Mouse (Mus musculus): ENCODE results near the gene Tmtc2. TPM values are rescaled to one million over a fixed set of nuclear protein-coding genes. Genes with fewer than 3 reads are reported as not detected.
"Not testable (repeated sequence)": the region's sequence is repeated elsewhere in the genome, so short reads cannot be mapped to it uniquely, and the experiment has no call there.

Tmtc2 gene
- total and polyA plus RNA-seq, 3 experiments = not detected

DNA sequence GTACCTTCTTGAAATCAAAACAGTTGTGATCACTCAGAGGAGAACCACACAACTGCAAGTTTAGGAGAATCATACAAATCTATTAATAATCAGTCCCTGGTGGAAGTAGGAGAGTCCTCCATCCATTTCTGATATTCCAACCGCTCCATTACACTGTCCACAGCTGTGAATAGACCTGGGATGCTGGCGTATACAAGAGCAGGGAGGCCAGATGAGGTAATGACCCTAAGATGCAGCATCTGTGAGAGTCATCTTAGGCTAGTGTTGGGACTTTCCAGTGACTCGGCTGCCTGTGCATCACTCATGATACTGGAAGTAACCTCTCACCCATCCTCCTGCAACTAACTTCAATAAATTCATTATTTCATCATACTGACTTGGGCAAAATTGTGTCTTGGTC, 293.3 kb downstream of the Tmtc2 start:
- dilution Hi-C loops (cut with MboI; ENCODE audit: extremely low pct_ligation_motif_present, extremely low pct_unique_long_range_greater_than_20kb, low sequenced_read_pairs) = no loop called here
- Histone ChIP-seq H3K79me2 (replicated peaks; ENCODE audit: control insufficient read depth, extremely low read depth, insufficient read depth, poor library complexity, severe bottlenecking) (no peaks in the 10 kb centered on the region), H3K27ac (ENCODE audit: insufficient read depth, low read depth) (no peak overlapping the region), H3K27me3 (replicated peaks) (no peaks in the 10 kb centered on the region), H3K4me2 (ENCODE audit: insufficient read depth, low read depth, poor library complexity, severe bottlenecking) (no peak overlapping the region), H3K4me3 (replicated peaks in 1 of 3; ENCODE audit: low read depth in 2 of 3, low read length in 2 of 3, poor library complexity in 1 of 3) (no peak overlapping the region), H3K36me3 (replicated peaks in 1 of 2; ENCODE audit: control insufficient read depth in 1 of 2, insufficient read depth in 1 of 2, low read length in 1 of 2) (no peaks in the 10 kb centered on the region), H3K4me1 (ENCODE audit: control insufficient read depth in 1 of 2, insufficient read depth in 2 of 2) (no peaks in the 10 kb centered on the region), H3K9me3 (replicated peaks; ENCODE audit: low read length) (peaks cover 48% of the 10 kb centered on the region), H3K9ac (ENCODE audit: insufficient read depth, low read depth) (no peak overlapping the region)
- DNase-seq (ENCODE audit: extremely low read depth) = no peak
- TF ChIP-seq JUN (IDR thresholded peaks at IDR 0.05; ENCODE audit: insufficient read depth, low read depth, low read length) (no peak), NELFE (IDR thresholded peaks at IDR 0.05; ENCODE audit: low read depth, low read length) (no peak), ZKSCAN1 (IDR thresholded peaks at IDR 0.05; ENCODE audit: borderline replicate concordance, low read depth, low read length) (no peak), MEF2A (IDR thresholded peaks at IDR 0.05; ENCODE audit: borderline replicate concordance, low read depth, low read length) (no peak), KAT2A (IDR thresholded peaks at IDR 0.05; ENCODE audit: insufficient replicate concordance, low read length) (no peak), ETS1 (conservative IDR thresholded peaks at IDR 0.05; ENCODE audit: low read depth, low read length) (no peak), JUND (conservative IDR thresholded peaks at IDR 0.05; ENCODE audit: low read depth, low read length) (no peak), SIN3A (IDR thresholded peaks at IDR 0.05; ENCODE audit: low read length) (no peak), UBTF (IDR thresholded peaks at IDR 0.05; ENCODE audit: low read depth, low read length) (no peak), ZMIZ1 (IDR thresholded peaks at IDR 0.05; ENCODE audit: low read depth, low read length) (no peak), SMC3 (IDR thresholded peaks at IDR 0.05; ENCODE audit: low read depth, low read length) (no peak), NRF1 (IDR thresholded peaks at IDR 0.05; ENCODE audit: low read depth, low read length) (no peak), TBP (conservative IDR thresholded peaks at IDR 0.05; ENCODE audit: low read depth, low read length) (no peak), GABPA (IDR thresholded peaks at IDR 0.05; ENCODE audit: insufficient replicate concordance, low read depth, low read length) (no peak), HCFC1 (IDR thresholded peaks at IDR 0.05; ENCODE audit: low read depth, low read length) (no peak), BHLHE40 (IDR thresholded peaks at IDR 0.05; ENCODE audit: low read depth, low read length) (no peak)
- in situ Hi-C loops (cut with MboI; ENCODE audit: low pct_ligation_motif_present, low pct_unique_long_range_greater_than_20kb, low sequenced_read_pairs) = no loop called here

DNA sequence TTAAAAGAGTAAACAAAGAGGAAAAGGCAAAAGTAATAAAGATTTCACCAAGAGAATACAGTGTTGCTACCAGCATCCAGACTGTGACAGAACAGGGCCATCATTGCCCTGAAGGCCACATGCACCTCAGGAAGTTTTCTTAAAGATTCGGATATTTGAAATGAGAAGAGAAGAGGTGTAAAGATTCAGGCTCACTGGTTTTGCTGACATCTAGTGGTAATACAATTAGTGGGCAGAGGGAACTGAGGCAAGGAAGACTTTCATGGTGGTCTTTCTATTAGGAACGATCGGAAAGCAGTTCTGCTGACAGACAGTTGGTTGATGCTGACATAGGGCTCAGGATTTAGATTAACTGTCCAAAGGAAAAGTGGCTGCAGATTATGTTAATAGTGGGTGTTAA, 314.2 kb downstream of the Tmtc2 start:
- no peak for TF ChIP-seq TBP (conservative IDR thresholded peaks at IDR 0.05; ENCODE audit: low read depth, low read length)
- TF ChIP-seq MAFK (IDR thresholded peaks at IDR 0.05; ENCODE audit: insufficient replicate concordance, low read length) = no peak
- TF ChIP-seq HCFC1 (IDR thresholded peaks at IDR 0.05; ENCODE audit: low read depth, low read length) = no peak
- Histone ChIP-seq H3K36me3 (replicated peaks in 1 of 2; ENCODE audit: control insufficient read depth in 1 of 2, insufficient read depth in 1 of 2, low read length in 1 of 2) (no peaks in the 10 kb centered on the region), H3K4me3 (replicated peaks in 1 of 3; ENCODE audit: low read depth in 2 of 3, low read length in 2 of 3, poor library complexity in 1 of 3) (no peak overlapping the region), H3K4me1 (ENCODE audit: control insufficient read depth in 1 of 2, insufficient read depth in 2 of 2) (no peaks in the 10 kb centered on the region), H3K9ac (ENCODE audit: insufficient read depth, low read depth) (no peak overlapping the region), H3K27ac (ENCODE audit: insufficient read depth, low read depth) (no peak overlapping the region), H3K27me3 (replicated peaks) (no peaks in the 10 kb centered on the region), H3K9me3 (replicated peaks; ENCODE audit: low read length) (peaks cover 30% of the 10 kb centered on the region), H3K4me2 (ENCODE audit: insufficient read depth, low read depth, poor library complexity, severe bottlenecking) (no peak overlapping the region), H3K79me2 (replicated peaks; ENCODE audit: control insufficient read depth, extremely low read depth, insufficient read depth, poor library complexity, severe bottlenecking) (no peaks in the 10 kb centered on the region)
- dilution Hi-C loops (cut with MboI; ENCODE audit: extremely low pct_ligation_motif_present, extremely low pct_unique_long_range_greater_than_20kb, low sequenced_read_pairs) = no loop called here
- in situ Hi-C loops (cut with MboI; ENCODE audit: low pct_ligation_motif_present, low pct_unique_long_range_greater_than_20kb, low sequenced_read_pairs) = no loop called here
- DNase-seq (ENCODE audit: extremely low read depth) = no peak

- H3K4me2 ChIP-seq (ENCODE audit: insufficient read depth, low read depth, poor library complexity, severe bottlenecking); H3K9ac ChIP-seq (ENCODE audit: insufficient read depth, low read depth); H3K36me3 ChIP-seq (replicated peaks in 1 of 2; ENCODE audit: control insufficient read depth in 1 of 2, insufficient read depth in 1 of 2, low read length in 1 of 2); H3K79me2 ChIP-seq (replicated peaks; ENCODE audit: control insufficient read depth, extremely low read depth, insufficient read depth, poor library complexity, severe bottlenecking); H3K4me1 ChIP-seq (ENCODE audit: control insufficient read depth in 1 of 2, insufficient read depth in 2 of 2); H3K4me3 ChIP-seq (replicated peaks in 1 of 3; ENCODE audit: low read depth in 2 of 3, low read length in 2 of 3, poor library complexity in 1 of 3); H3K27ac ChIP-seq (ENCODE audit: insufficient read depth, low read depth); H3K27me3 ChIP-seq (replicated peaks); in situ Hi-C loops (cut with MboI; ENCODE audit: low pct_ligation_motif_present, low pct_unique_long_range_greater_than_20kb, low sequenced_read_pairs); dilution Hi-C loops (cut with MboI; ENCODE audit: extremely low pct_ligation_motif_present, extremely low pct_unique_long_range_greater_than_20kb, low sequenced_read_pairs): not testable (repeated sequence)
- H3K9me3 ChIP-seq (replicated peaks; ENCODE audit: low read length) = peaks cover 32% of the 10 kb centered on the region
- peak; percentile 63 for DNase-seq (ENCODE audit: extremely low read depth)
Observed at GRCm38 (mm10) chr10:105238291-105238690, 336.0 kb downstream of the Tmtc2 start.

Measured in CH12.LX (cell line).